Mouse (Mus musculus) E14TG2a.4 (cell line): ENCODE measurements around the gene Boll.

ENCODE experiments used
- CTCF ChIP-seq: conservative IDR thresholded peaks from 2 replicates; pipeline ENCODE4 v1.5.1; 2014; ENCODE audit warnings: low read length
- POU5F1 ChIP-seq: IDR thresholded peaks from 2 replicates; pipeline ENCODE4 v1.6.1; 2014; ENCODE audit warnings: low read length, borderline replicate concordance

GRCm38 (mm10) chr1:55226011-55226857 lies 137.0 kb downstream of the Boll start, which contains the start of gene Rftn2:
- TF ChIP-seq CTCF (no peak), POU5F1 (no peak)
